Comparison of ENCODE assay signal across 9 mouse cellular contexts in genomic region chr7:102063891-102064290, GRCm38 (mm10). TPM values are rescaled to one million over a fixed set of nuclear protein-coding genes. Genes with fewer than 3 reads are reported as not detected.
DNase-seq lines count a peak whose midpoint lies in the region; ATAC-seq and TF ChIP-seq lines count a peak whose summit lies in the region.
"Had no signal": no experiment of that assay in that cellular context is flagged by ENCODE, and none has a peak within 500 bp of the region (broad histone marks: within the 10 kb centered on the region; RNA-seq: fewer than 3 reads in every experiment).

No protein-coding gene starts in this region.

- TF ChIP-seq EP300 in CH12.LX (IDR thresholded peaks at IDR 0.05; ENCODE audit: low read length): no peak

- no peak overlapping the region for H3K27ac ChIP-seq in heart, embryonic 11.5 days (ENCODE audit: low read depth, low read length)
- H3K27ac ChIP-seq in CH12.LX (ENCODE audit: insufficient read depth, low read depth): no peak overlapping the region
- no peak overlapping the region for H3K27ac ChIP-seq in forebrain, postnatal 0 days (ENCODE audit: low read depth, low read length)
- no peak overlapping the region for H3K27ac ChIP-seq in liver, embryonic 16.5 days (ENCODE audit: low read length)

- H3K4me2 ChIP-seq in heart, embryonic 11.5 days: peak overlapping the region; percentile 87
- peak overlapping the region; percentile 97 for H3K4me2 ChIP-seq in CH12.LX (ENCODE audit: insufficient read depth, low read depth, poor library complexity, severe bottlenecking)
- peak overlapping the region; percentile 73 for H3K4me2 ChIP-seq in forebrain, postnatal 0 days (ENCODE audit: low read depth)
- H3K4me2 ChIP-seq in liver, embryonic 16.5 days (ENCODE audit: low read depth, low read length): peak overlapping the region; percentile 80

- in situ Hi-C loops in CH12.LX (cut with MboI; ENCODE audit: low pct_ligation_motif_present, low pct_unique_long_range_greater_than_20kb, low sequenced_read_pairs): loop anchor here (10.0 kb wide), 1 partner anchor 399 kb away; the partner anchor contains the start of gene Clpb

- H3K4me3 ChIP-seq in heart, embryonic 11.5 days (ENCODE audit: low read depth, low read length): peak overlapping the region; percentile 82
- H3K4me3 ChIP-seq in CH12.LX (replicated peaks in 1 of 3; ENCODE audit: low read depth in 2 of 3, low read length in 2 of 3, poor library complexity in 1 of 3): peak overlapping the region; percentile 72 to 93 (median 81)
- peak overlapping the region; percentile 83 for H3K4me3 ChIP-seq in forebrain, postnatal 0 days (ENCODE audit: low read depth, low read length)
- H3K4me3 ChIP-seq in liver, embryonic 16.5 days (ENCODE audit: low read depth, low read length): peak overlapping the region; percentile 69

- dilution Hi-C loops in CH12.LX (cut with MboI; ENCODE audit: extremely low pct_ligation_motif_present, extremely low pct_unique_long_range_greater_than_20kb, low sequenced_read_pairs): no loop called here

- no peak for TF ChIP-seq RAD21 in CH12.LX (IDR thresholded peaks at IDR 0.05; ENCODE audit: low read depth, low read length)

- peaks cover 14% of the 10 kb centered on the region for H3K4me1 ChIP-seq in heart, embryonic 11.5 days (ENCODE audit: control insufficient read depth, insufficient read depth, low read length)
- H3K4me1 ChIP-seq in CH12.LX (ENCODE audit: control insufficient read depth in 1 of 2, insufficient read depth in 2 of 2): peaks cover 9 to 49% of the 10 kb centered on the region in 2 experiments
- peaks cover 7% of the 10 kb centered on the region; the same call in 1 of the 2 replicates for H3K4me1 ChIP-seq in forebrain, postnatal 0 days (ENCODE audit: insufficient read depth)
- peaks cover 21% of the 10 kb centered on the region for H3K4me1 ChIP-seq in liver, embryonic 16.5 days (ENCODE audit: control insufficient read depth, low read depth, low read length)

- no peaks in the 10 kb centered on the region for H3K9me3 ChIP-seq in heart, embryonic 11.5 days (replicated peaks; ENCODE audit: control insufficient read depth, low read length)
- no peaks in the 10 kb centered on the region for H3K9me3 ChIP-seq in CH12.LX (replicated peaks; ENCODE audit: low read length)
- no peaks in the 10 kb centered on the region for H3K9me3 ChIP-seq in forebrain, postnatal 0 days (ENCODE audit: low read length)
- no peaks in the 10 kb centered on the region for H3K9me3 ChIP-seq in liver, embryonic 16.5 days (replicated peaks; ENCODE audit: control insufficient read depth, low read length)

- WGBS in heart, embryonic 11.5 days (ENCODE audit: insufficient replicate concordance): 51% methylated on average over 9 of the region's 9 CpGs
- WGBS in forebrain, postnatal 0 days: 93% methylated on average over 9 of the region's 9 CpGs
- WGBS in liver, embryonic 16.5 days (ENCODE audit: insufficient replicate concordance): 31% methylated on average over 9 of the region's 9 CpGs

- H3K27me3 ChIP-seq in heart, embryonic 11.5 days (ENCODE audit: control insufficient read depth, insufficient read depth, low read length): no peaks in the 10 kb centered on the region
- no peaks in the 10 kb centered on the region for H3K27me3 ChIP-seq in CH12.LX (replicated peaks)
- no peaks in the 10 kb centered on the region for H3K27me3 ChIP-seq in forebrain, postnatal 0 days (ENCODE audit: insufficient read depth, low read length)
- H3K27me3 ChIP-seq in liver, embryonic 16.5 days (ENCODE audit: control insufficient read depth, insufficient read depth, low read depth, low read length): no peaks in the 10 kb centered on the region

- DNase-seq in heart, adult 8-10 months (ENCODE audit: low spot score): no peak
- no peak for DNase-seq in CH12.LX (ENCODE audit: extremely low read depth)
- DNase-seq in forebrain, postnatal 0 days: no peak
- no peak for DNase-seq in c-Kit-positive CD71-positive TER-119-positive erythroid progenitor cells, embryonic 14.5 days (ENCODE audit: low spot score)
- no peak for DNase-seq in adrenal gland, adult 8-10 months
- no peak for DNase-seq in ovary, postnatal 10 days (ENCODE audit: low spot score)
- DNase-seq: layer of hippocampus, adult 9-11 months had no signal

- no peak for TF ChIP-seq CTCF in CH12.LX (conservative IDR thresholded peaks at IDR 0.05 in 1 of 2, IDR thresholded peaks at IDR 0.05 in 1 of 2; ENCODE audit: low read depth in 2 of 2, low read length in 2 of 2)
- no peak for TF ChIP-seq CTCF in forebrain, postnatal 0 days (IDR thresholded peaks at IDR 0.05; ENCODE audit: low read depth)

- H3K36me3 ChIP-seq in heart, embryonic 11.5 days (ENCODE audit: control insufficient read depth, insufficient read depth, low read length): 0 out of 2 replicates have a peak, but pooled peaks cover 2% of the 10 kb centered on the region
- peaks cover 5 to 19% of the 10 kb centered on the region in 2 experiments for H3K36me3 ChIP-seq in CH12.LX (replicated peaks in 1 of 2; ENCODE audit: control insufficient read depth in 1 of 2, insufficient read depth in 1 of 2, low read length in 1 of 2)
- 0 out of 2 replicates have a peak, but pooled peaks cover 3% of the 10 kb centered on the region for H3K36me3 ChIP-seq in forebrain, postnatal 0 days (ENCODE audit: insufficient read depth)
- peaks cover 2% of the 10 kb centered on the region; the same call in 1 of the 2 replicates for H3K36me3 ChIP-seq in liver, embryonic 16.5 days (ENCODE audit: control insufficient read depth, insufficient read depth)

- no peak overlapping the region for H3K9ac ChIP-seq in heart, embryonic 11.5 days (ENCODE audit: low read depth, low read length)
- peak overlapping the region; percentile 80 for H3K9ac ChIP-seq in CH12.LX (ENCODE audit: insufficient read depth, low read depth)
- no peak overlapping the region for H3K9ac ChIP-seq in forebrain, postnatal 0 days
- peak overlapping the region; percentile 21 for H3K9ac ChIP-seq in liver, embryonic 16.5 days (ENCODE audit: low read depth, low read length)

- ATAC-seq in heart, embryonic 11.5 days (replicated peaks; ENCODE audit: insufficient number of reproducible peaks, low FRiP score, low TSS enrichment): no peak
- ATAC-seq in forebrain, postnatal 0 days: no peak
- ATAC-seq in liver, embryonic 16.5 days (ENCODE audit: low read depth): no peak

- TF ChIP-seq POLR2A in CH12.LX (IDR thresholded peaks at IDR 0.05; ENCODE audit: low read depth, low read length): no peak

- peaks cover 55% of the 10 kb centered on the region for H3K79me2 ChIP-seq in CH12.LX (replicated peaks; ENCODE audit: control insufficient read depth, extremely low read depth, insufficient read depth, poor library complexity, severe bottlenecking)

RNA-seq across cellular contexts. Expression of gene Rnf121, which starts 1.4 kb away (rescaled TPM):
- 20.2 and 22.0 TPM in 2 replicates for polyA plus RNA-seq in heart, embryonic 11.5 days (2014; fragmentation: Nextera tagmentation; extraction: Ambion mirVana)
- 10 to 100 TPM; 19.4 to 25.8 (median 22.5) TPM for total RNA-seq in heart, adult 8-10 months (2022)
- total RNA-seq in CH12.LX (2012; rRNA removed) (20.4 and 20.7 TPM in 2 replicates), CH12.LX (2014; rRNA removed) (10.3 and 13.9 TPM in 2 replicates)
- polyA plus RNA-seq in CH12.LX (2012; ENCODE audit: insufficient read length, low read depth): 24.8 and 27.7 TPM in 2 replicates
- 28.8 and 34.2 TPM in 2 replicates for total RNA-seq in forebrain, postnatal 0 days (2014; rRNA removed)
- 19.9 and 23.4 TPM in 2 replicates for polyA plus RNA-seq in forebrain, postnatal 0 days (2015; fragmentation: Nextera tagmentation; extraction: Ambion mirVana)
- 11.6 and 11.9 TPM in 2 replicates for polyA plus RNA-seq in liver, embryonic 16.5 days (2015; fragmentation: Nextera tagmentation; extraction: Ambion mirVana)
- total RNA-seq in adrenal gland, adult 8-10 months (2022): 10 to 100 TPM; 34.1 to 56.0 (median 38.4) TPM

RNA-seq across cellular contexts. Expression of gene Xndc1, which starts 1.4 kb away (rescaled TPM):
- 15.7 and 18.3 TPM in 2 replicates for polyA plus RNA-seq in heart, embryonic 11.5 days (2014; fragmentation: Nextera tagmentation; extraction: Ambion mirVana)
- total RNA-seq in heart, adult 8-10 months (2022): 1 to 10 TPM; 4.9 to 8.4 (median 6.2) TPM
- 19.8 and 20.2 TPM in 2 replicates for total RNA-seq in CH12.LX (2012; rRNA removed)
- 15.4 and 19.9 TPM in 2 replicates for total RNA-seq in CH12.LX (2014; rRNA removed)
- 23.4 and 26.7 TPM in 2 replicates for polyA plus RNA-seq in CH12.LX (2012; ENCODE audit: insufficient read length, low read depth)
- 23.4 and 32.7 TPM in 2 replicates for total RNA-seq in forebrain, postnatal 0 days (2014; rRNA removed)
- 11.9 and 14.6 TPM in 2 replicates for polyA plus RNA-seq in forebrain, postnatal 0 days (2015; fragmentation: Nextera tagmentation; extraction: Ambion mirVana)
- 12.6 and 12.7 TPM in 2 replicates for polyA plus RNA-seq in liver, embryonic 16.5 days (2015; fragmentation: Nextera tagmentation; extraction: Ambion mirVana)
- 10 to 100 TPM; 12.4 to 23.7 (median 18.7) TPM for total RNA-seq in adrenal gland, adult 8-10 months (2022)

RNA-seq across cellular contexts. Expression of gene Xntrpc, which starts 1.6 kb away (rescaled TPM):
- 0.70 and 1.4 TPM in 2 replicates for polyA plus RNA-seq in heart, embryonic 11.5 days (2014; fragmentation: Nextera tagmentation; extraction: Ambion mirVana)
- total RNA-seq in heart, adult 8-10 months (2022): 1 to 10 TPM in 2 of 4 experiments, under 1 TPM in 2; 0.47 to 1.1 (median 0.82) TPM
- total RNA-seq in CH12.LX (2012; rRNA removed) (1.6 and 1.9 TPM in 2 replicates), CH12.LX (2014; rRNA removed) (0.64 and 0.93 TPM in 2 replicates)
- 1.6 and 1.7 TPM in 2 replicates for polyA plus RNA-seq in CH12.LX (2012; ENCODE audit: insufficient read length, low read depth)
- total RNA-seq in forebrain, postnatal 0 days (2014; rRNA removed): 1.3 and 2.5 TPM in 2 replicates
- 0.42 and 0.58 TPM in 2 replicates for polyA plus RNA-seq in forebrain, postnatal 0 days (2015; fragmentation: Nextera tagmentation; extraction: Ambion mirVana)
- polyA plus RNA-seq in liver, embryonic 16.5 days (2015; fragmentation: Nextera tagmentation; extraction: Ambion mirVana): 0.33 and 0.37 TPM in 2 replicates
- total RNA-seq in adrenal gland, adult 8-10 months (2022): 1 to 10 TPM; 1.1 to 3.5 (median 1.5) TPM

RNA-seq across cellular contexts. Expression of gene Trpc2, which starts 19.0 kb away (rescaled TPM):
- not detected in 2 replicates for polyA plus RNA-seq in heart, embryonic 11.5 days (2014; fragmentation: Nextera tagmentation; extraction: Ambion mirVana)
- under 1 TPM in 2 of 4 experiments, not detected in 2; 0.11 to 0.87 TPM for total RNA-seq in heart, adult 8-10 months (2022)
- total RNA-seq in CH12.LX (2012; rRNA removed): 0.17 TPM in 1 of 2 replicates, not detected in the other
- total RNA-seq in CH12.LX (2014; rRNA removed): 0.24 TPM in 1 of 2 replicates, not detected in the other
- not detected in 2 replicates for polyA plus RNA-seq in CH12.LX (2012; ENCODE audit: insufficient read length, low read depth)
- 0.23 and 1.1 TPM in 2 replicates for total RNA-seq in forebrain, postnatal 0 days (2014; rRNA removed)
- polyA plus RNA-seq in forebrain, postnatal 0 days (2015; fragmentation: Nextera tagmentation; extraction: Ambion mirVana): not detected in 2 replicates
- polyA plus RNA-seq in liver, embryonic 16.5 days (2015; fragmentation: Nextera tagmentation; extraction: Ambion mirVana): 0.07 TPM in 1 of 2 replicates, not detected in the other
- total RNA-seq in adrenal gland, adult 8-10 months (2022): under 1 TPM in 1 of 4 experiments, not detected in 3; 0.22 TPM

RNA-seq across cellular contexts. Expression of gene Art1, which starts 37.7 kb away (rescaled TPM):
- 9.5 and 9.8 TPM in 2 replicates for polyA plus RNA-seq in heart, embryonic 11.5 days (2014; fragmentation: Nextera tagmentation; extraction: Ambion mirVana)
- 100 to 1,000 TPM; 301 to 387 (median 344) TPM for total RNA-seq in heart, adult 8-10 months (2022)
- 0.17 and 0.21 TPM in 2 replicates for total RNA-seq in CH12.LX (2012; rRNA removed)
- total RNA-seq in CH12.LX (2014; rRNA removed): 0.20 and 0.22 TPM in 2 replicates
- 0.40 and 0.67 TPM in 2 replicates for polyA plus RNA-seq in CH12.LX (2012; ENCODE audit: insufficient read length, low read depth)
- total RNA-seq in forebrain, postnatal 0 days (2014; rRNA removed): 0.15 TPM in 1 of 2 replicates, not detected in the other
- 0.15 and 0.39 TPM in 2 replicates for polyA plus RNA-seq in forebrain, postnatal 0 days (2015; fragmentation: Nextera tagmentation; extraction: Ambion mirVana)
- 0.79 and 0.93 TPM in 2 replicates for polyA plus RNA-seq in liver, embryonic 16.5 days (2015; fragmentation: Nextera tagmentation; extraction: Ambion mirVana)
- not detected for total RNA-seq in adrenal gland, adult 8-10 months (2022)

Comparison
In these comparisons a context has a peak if more than half of its experiments do, and no peak if none do; other contexts are left out.
1. H3K9ac ChIP-seq: peak in CH12.LX (single experiment) and liver, embryonic 16.5 days (single experiment); none in heart, embryonic 11.5 days (single experiment) and forebrain, postnatal 0 days (single experiment).
2. Peak in every context shown above with its lines, with median percentiles within 50 percentile points of each other: H3K4me2 ChIP-seq and H3K4me3 ChIP-seq.